Mouse (Mus musculus): ENCODE measurements around the gene Gripap1.

- no peak for TF ChIP-seq CTCF (IDR thresholded peaks at IDR 0.05)
- no peak for TF ChIP-seq POLR2A (IDR thresholded peaks at IDR 0.05; ENCODE audit: insufficient read depth, low read depth, low read length)
Measured at GRCm38 (mm10) chrX:7864551-7864950, 75.0 kb downstream of the Gripap1 start.

Data from heart, adult 2 months (tissue).